Mouse (Mus musculus) c-Kit-positive CD71-positive TER-119-negative erythroid progenitor cells, embryonic 14.5 days (primary cell): ENCODE results near the gene Habp4.

Experiments
- DNase-seq: peaks from one replicate; pipeline ENCODE4 v3.0.0-alpha.2; 2013; ENCODE audit warnings: low read depth

The Habp4 gene

DNA sequence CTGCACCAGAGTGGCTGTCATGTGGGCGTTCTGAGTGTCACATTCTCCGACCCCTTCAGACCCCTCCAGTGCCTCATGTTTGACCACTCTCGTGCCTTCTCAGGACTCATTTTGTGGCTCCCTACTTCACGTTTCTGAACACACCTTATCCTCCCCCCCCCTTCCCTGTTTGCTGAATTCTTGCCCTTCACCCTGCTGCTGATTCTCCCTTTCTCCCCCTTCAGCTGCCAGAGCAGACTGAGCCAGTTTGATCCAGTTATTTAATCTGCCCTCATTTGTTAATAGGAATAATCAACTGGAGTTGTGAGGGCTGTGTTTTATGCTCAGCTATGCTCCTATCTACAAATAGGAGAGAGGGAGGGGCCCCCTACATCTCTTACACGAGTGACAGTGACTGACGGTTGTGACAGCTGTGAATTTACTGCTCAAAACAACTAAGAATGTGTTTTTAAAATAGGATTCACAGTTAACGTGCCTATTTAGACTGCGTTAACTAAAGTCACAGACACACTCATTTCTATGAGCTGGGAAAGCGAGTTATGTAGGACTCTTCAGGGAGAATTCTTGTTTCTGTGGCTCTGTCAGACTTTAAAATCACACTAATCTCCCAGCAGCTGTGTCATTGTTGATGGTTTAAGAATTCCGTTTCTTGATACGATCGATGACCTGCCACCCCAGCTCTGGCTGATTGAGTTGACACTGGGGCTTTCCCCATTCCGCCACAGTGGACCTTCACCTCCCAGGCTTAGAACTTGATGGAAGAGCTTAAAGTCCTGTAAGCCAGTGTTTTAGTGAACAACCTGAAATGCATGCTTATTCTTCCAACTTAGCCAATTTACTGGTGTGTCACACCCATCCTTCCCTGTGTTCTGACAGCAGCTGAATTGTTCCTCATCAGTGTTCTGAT, 17.4 kb downstream of the Habp4 start:
- no peak for DNase-seq

- no peak for DNase-seq
Observed at GRCm38 (mm10) chr13:64180300-64180699, 18.7 kb downstream of the Habp4 start.

- peak; percentile 47 for DNase-seq
Observed at GRCm38 (mm10) chr13:64180888-64181287, 19.3 kb downstream of the Habp4 start.

- no peak for DNase-seq
Observed at GRCm38 (mm10) chr13:64182091-64182490, 20.5 kb downstream of the Habp4 start.

GRCm38 (mm10) chr13:64183583-64183982, 22.0 kb downstream of the Habp4 start:
- no peak for DNase-seq

DNA sequence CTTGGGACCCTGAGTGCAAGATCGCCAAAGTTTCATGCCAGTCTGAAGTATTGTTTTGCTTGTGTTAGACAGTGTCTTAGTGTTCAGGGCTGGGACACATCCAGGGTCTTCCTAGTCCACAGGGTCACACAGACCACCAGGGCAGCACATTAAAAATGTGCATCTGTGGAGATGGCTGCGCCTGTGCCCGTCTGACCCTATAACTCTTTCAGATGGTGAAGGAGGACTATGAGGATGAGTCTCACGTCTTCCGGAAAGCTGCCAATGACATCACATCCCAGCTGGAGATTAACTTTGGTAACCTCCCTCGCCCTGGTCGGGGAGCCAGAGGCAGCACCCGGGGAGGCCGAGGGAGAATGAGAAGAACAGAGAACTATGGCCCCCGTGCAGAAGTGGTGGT, 22.7 kb downstream of the Habp4 start:
- no peak for DNase-seq

- no peak for DNase-seq
Observed at GRCm38 (mm10) chr13:64185176-64185575, 23.6 kb downstream of the Habp4 start.

DNA sequence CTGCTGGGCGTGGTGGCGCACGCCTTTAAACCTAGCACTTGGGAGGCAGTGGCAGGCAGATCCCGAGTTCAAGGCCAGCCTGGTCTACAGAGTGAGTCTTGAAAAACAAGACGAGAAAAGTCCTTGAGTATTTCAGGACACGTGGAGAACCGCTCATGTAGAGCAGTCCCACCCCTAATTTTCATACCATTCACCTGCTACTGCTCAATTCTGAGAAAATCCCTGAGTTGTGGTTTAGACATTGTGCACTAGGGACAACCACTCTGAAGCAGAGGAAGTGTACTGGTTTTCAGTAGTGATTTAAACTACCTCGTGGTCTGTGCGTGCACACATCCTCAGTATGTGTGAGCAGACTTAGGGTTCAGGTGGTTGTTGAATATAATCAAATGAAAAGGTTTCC, 24.0 kb downstream of the Habp4 start:
- DNase-seq = no peak

GRCm38 (mm10) chr13:64186516-64186915, 24.9 kb downstream of the Habp4 start:
- DNase-seq = no peak

GRCm38 (mm10) chr13:64187065-64187464, 25.4 kb downstream of the Habp4 start:
- no peak for DNase-seq

GRCm38 (mm10) chr13:64197899-64198298, 36.3 kb downstream of the Habp4 start:
- DNase-seq = no peak

DNA sequence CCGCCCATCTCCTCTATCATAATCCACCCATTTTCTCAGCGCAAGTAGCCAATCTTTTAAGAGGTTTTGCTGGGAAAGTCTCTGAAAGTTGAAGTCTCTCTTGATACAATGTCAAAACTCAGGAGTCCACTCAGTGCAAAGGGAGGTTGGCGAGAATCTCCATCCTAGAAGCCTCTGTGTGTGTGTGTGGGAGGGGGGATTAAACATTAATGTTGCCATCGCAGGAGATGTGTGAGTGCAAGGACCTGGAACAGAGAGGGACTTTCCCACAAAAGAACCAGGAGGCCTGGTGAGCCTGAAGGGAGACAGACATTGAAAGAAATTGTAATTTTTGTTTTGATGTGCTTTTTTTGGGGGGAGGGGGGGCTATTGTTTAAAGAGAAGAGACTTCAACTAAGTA, 36.7 kb downstream of the Habp4 start:
- DNase-seq = no peak

GRCm38 (mm10) chr13:64200911-64201310, 39.3 kb downstream of the Habp4 start:
- no peak for DNase-seq

DNA sequence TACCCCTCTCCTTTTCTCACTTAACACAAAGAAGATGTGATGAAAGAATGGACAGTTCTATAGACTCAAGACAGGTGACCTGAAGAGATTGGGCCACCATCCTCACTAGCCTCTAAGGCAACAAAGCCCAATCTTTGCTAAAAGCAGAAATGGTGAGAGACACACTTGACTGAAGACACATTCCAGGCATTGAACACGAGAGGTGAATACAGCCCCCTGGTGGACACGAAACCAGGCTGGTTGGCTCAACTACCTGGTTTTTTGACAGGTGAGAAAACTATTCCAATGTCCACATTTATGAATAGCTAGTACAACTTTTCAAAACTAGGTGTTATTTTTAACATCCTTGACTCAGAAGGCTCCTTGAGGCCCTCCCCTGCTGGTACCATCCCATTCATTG, 43.1 kb downstream of the Habp4 start:
- DNase-seq = no peak

- DNase-seq = no peak
Observed at GRCm38 (mm10) chr13:64205186-64205585, 43.6 kb downstream of the Habp4 start.

DNA sequence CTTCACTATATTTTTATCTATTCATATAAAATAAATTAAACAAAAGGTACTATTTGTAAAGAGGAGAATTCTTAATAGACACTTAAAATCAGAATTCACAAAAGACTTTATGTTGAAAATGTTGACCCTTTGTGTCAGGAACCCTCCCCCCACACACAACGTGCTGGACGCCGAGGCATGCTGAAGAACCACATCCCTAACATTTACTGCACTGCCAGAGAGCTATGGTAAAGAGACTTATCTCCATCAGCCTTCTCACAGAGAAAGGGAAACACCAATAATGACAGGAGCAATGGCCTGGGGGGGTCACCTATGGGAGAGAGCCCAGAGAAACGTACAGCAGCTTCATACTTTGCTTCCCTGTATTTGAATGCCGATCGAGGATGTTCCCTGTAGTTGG, 46.5 kb downstream of the Habp4 start:
- DNase-seq = no peak

DNA sequence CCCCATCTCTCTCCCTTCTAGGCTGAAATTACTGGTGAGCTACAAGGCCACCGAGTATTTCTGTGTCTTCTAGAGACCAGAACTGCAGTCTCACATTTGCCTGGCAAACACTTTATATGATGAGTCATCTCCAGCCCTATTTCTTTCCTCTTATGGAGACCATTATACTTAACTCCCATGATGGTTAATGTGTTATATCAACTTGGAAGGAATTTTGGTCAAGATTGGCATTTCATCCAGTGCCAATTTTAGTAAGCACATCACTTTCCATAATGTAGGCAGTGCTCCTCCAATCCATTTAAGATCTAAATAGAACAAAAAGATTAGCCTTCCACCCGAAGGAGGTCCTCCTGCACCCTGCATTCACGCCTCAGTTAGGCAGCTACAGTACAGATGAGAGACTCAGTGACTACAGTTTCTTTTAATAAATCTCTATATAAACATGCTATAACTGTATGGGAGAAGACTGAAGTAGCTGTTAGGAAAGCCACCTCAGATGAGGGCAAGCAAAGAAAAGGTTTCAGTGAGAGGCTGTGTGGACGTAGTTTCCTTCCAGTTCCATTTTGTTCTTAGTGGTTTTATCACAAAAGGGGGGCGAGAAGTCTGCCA, 50.5 kb downstream of the Habp4 start:
- no peak for DNase-seq

DNA sequence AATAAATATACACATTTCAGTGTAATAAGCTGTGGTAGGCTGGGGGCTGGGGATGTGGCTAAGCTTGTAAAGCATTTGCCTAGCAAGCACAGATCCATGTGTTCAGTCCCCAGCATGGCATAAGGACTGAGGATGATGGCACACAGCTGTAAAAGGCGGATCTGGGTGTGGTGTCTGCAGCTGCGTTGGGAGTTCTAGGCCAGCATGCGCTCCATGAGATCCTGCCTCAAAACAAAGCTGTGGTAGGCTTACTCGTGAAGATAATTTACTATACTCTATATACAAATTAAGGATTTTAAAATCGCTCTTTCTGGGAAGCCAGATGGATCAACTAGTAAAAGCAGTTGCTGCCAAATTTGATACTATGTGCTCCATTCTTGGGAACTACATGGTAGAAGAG, 53.3 kb downstream of the Habp4 start:
- DNase-seq = no peak

GRCm38 (mm10) chr13:64225738-64226137, 64.1 kb downstream of the Habp4 start:
- DNase-seq = no peak

- no peak for DNase-seq
Observed at GRCm38 (mm10) chr13:64226725-64227124, 65.1 kb downstream of the Habp4 start.

GRCm38 (mm10) chr13:64233139-64233538, 71.5 kb downstream of the Habp4 start:
- no peak for DNase-seq

- DNase-seq = no peak
Observed at GRCm38 (mm10) chr13:64235062-64235715, 73.6 kb downstream of the Habp4 start.

DNA sequence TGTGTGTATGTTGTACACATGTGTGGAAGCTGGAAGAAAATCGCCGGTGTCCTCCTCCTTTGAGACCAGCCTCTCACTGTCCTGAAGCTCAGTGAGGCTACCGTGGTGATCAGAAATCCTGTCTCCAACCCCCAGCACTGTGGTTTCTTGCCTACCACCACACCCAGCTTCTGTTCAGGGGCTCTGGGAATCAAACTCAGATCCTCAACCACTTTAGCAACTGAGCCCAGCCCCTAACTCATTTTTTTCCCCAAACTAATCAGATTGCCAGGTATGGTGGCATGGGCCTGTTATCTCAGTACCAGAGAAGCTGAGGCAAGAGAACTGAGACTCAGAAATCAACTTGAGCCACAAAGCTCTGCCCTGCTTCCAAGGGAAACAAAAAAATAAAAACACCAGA, 74.2 kb downstream of the Habp4 start:
- DNase-seq = no peak
